Mouse (Mus musculus) E14TG2a.4 (cell line): Measurements from ENCODE around the gene Prkn.

ENCODE experiments used
- H3K27me3 ChIP-seq: 2 replicates; pipeline ENCODE4 v1.6.1; 2014; ENCODE audit warnings: low read length, control low read depth; ENCODE audit not compliant: insufficient read depth
- H3K36me3 ChIP-seq: 2 replicates; pipeline ENCODE4 v1.6.1; 2014; ENCODE audit warnings: low read length, control low read depth; ENCODE audit not compliant: insufficient read depth
- H3K4me1 ChIP-seq: replicated peaks from 2 replicates; pipeline ENCODE4 v1.6.1; 2014; ENCODE audit warnings: low read depth, low read length, control low read depth
- H3K4me3 ChIP-seq: replicated peaks from 2 replicates; pipeline ENCODE4 v1.5.1; 2014; ENCODE audit warnings: mild to moderate bottlenecking, low read length
- H3K9me3 ChIP-seq: 2 replicates; pipeline ENCODE4 v1.6.1; 2014; ENCODE audit warnings: low read length, control low read depth
- CTCF ChIP-seq: conservative IDR thresholded peaks from 2 replicates; pipeline ENCODE4 v1.5.1; 2014; ENCODE audit warnings: low read length
- NANOG ChIP-seq: IDR thresholded peaks from 2 replicates; pipeline ENCODE4 v1.6.1; 2014; ENCODE audit warnings: borderline replicate concordance, low read length, mixed read lengths
- POU5F1 ChIP-seq: IDR thresholded peaks from 2 replicates; pipeline ENCODE4 v1.6.1; 2014; ENCODE audit warnings: low read length, borderline replicate concordance

Gene Prkn

GRCm38 (mm10) chr17:11107916-11108315 lies 267.7 kb downstream of the Prkn start:
- Histone ChIP-seq H3K4me1 (no peaks in the 10 kb centered on the region), H3K4me3 (no peak overlapping the region), H3K36me3 (no peaks in the 10 kb centered on the region), H3K9me3 (peaks cover 41% of the 10 kb centered on the region), H3K27me3 (no peaks in the 10 kb centered on the region)
- TF ChIP-seq NANOG (no peak), CTCF (no peak), POU5F1 (no peak)

- H3K4me3 ChIP-seq: no peak overlapping the region
- no peaks in the 10 kb centered on the region for H3K36me3 ChIP-seq
- no peaks in the 10 kb centered on the region for H3K27me3 ChIP-seq
- TF ChIP-seq CTCF (no peak), POU5F1 (no peak), NANOG (no peak)
- no peaks in the 10 kb centered on the region for H3K9me3 ChIP-seq
- no peaks in the 10 kb centered on the region for H3K4me1 ChIP-seq
These were observed 277.3 kb downstream of the Prkn start for GRCm38 (mm10) chr17:11117508-11117907.

- TF ChIP-seq CTCF: no peak
- no peak for TF ChIP-seq POU5F1
- TF ChIP-seq NANOG: no peak
- Histone ChIP-seq H3K9me3 (no peaks in the 10 kb centered on the region), H3K4me1 (0 out of 2 replicates have a peak, but pooled peaks cover 2% of the 10 kb centered on the region), H3K36me3 (no peaks in the 10 kb centered on the region), H3K27me3 (no peaks in the 10 kb centered on the region), H3K4me3 (no peak overlapping the region)
These were observed 283.9 kb downstream of the Prkn start for GRCm38 (mm10) chr17:11124048-11124447.

- Histone ChIP-seq H3K4me1 (0 out of 2 replicates have a peak, but pooled peaks cover 2% of the 10 kb centered on the region), H3K36me3 (no peaks in the 10 kb centered on the region), H3K9me3 (no peaks in the 10 kb centered on the region), H3K4me3 (no peak overlapping the region), H3K27me3 (no peaks in the 10 kb centered on the region)
- TF ChIP-seq CTCF (no peak), POU5F1 (no peak), NANOG (peak; percentile 92)
These were observed 287.0 kb downstream of the Prkn start for GRCm38 (mm10) chr17:11127217-11127616.

- no peaks in the 10 kb centered on the region for H3K36me3 ChIP-seq
- H3K9me3 ChIP-seq: no peaks in the 10 kb centered on the region
- no peak for TF ChIP-seq CTCF
- no peak for TF ChIP-seq POU5F1
- no peak for TF ChIP-seq NANOG
- 0 out of 2 replicates have a peak, but pooled peaks cover 2% of the 10 kb centered on the region for H3K4me1 ChIP-seq
- no peak overlapping the region for H3K4me3 ChIP-seq
- no peaks in the 10 kb centered on the region for H3K27me3 ChIP-seq
These were observed 290.7 kb downstream of the Prkn start for GRCm38 (mm10) chr17:11130919-11131318.

GRCm38 (mm10) chr17:11142321-11142720 lies 302.1 kb downstream of the Prkn start:
- Histone ChIP-seq H3K4me3 (no peak overlapping the region), H3K27me3 (no peaks in the 10 kb centered on the region), H3K9me3 (no peaks in the 10 kb centered on the region), H3K4me1 (no peaks in the 10 kb centered on the region), H3K36me3 (no peaks in the 10 kb centered on the region)
- TF ChIP-seq POU5F1 (no peak), NANOG (no peak), CTCF (no peak)

GRCm38 (mm10) chr17:11156119-11156518 lies 315.9 kb downstream of the Prkn start:
- no peaks in the 10 kb centered on the region for H3K9me3 ChIP-seq
- H3K4me1 ChIP-seq: no peaks in the 10 kb centered on the region

GRCm38 (mm10) chr17:11157536-11157935 lies 317.4 kb downstream of the Prkn start:
- TF ChIP-seq POU5F1: no peak
- no peak for TF ChIP-seq NANOG
- no peak for TF ChIP-seq CTCF
- no peaks in the 10 kb centered on the region for H3K36me3 ChIP-seq
- H3K4me3 ChIP-seq: no peak overlapping the region
- no peaks in the 10 kb centered on the region for H3K27me3 ChIP-seq
- no peaks in the 10 kb centered on the region for H3K4me1 ChIP-seq
- H3K9me3 ChIP-seq: no peaks in the 10 kb centered on the region

More at GRCm38 (mm10) chr17:11156119-11156518, 315.9 kb downstream of the Prkn start:
- Histone ChIP-seq H3K27me3 (no peaks in the 10 kb centered on the region), H3K36me3 (no peaks in the 10 kb centered on the region), H3K4me3 (no peak overlapping the region)
- TF ChIP-seq CTCF (no peak), NANOG (peak; percentile 59; the same call in 1 of the 2 replicates), POU5F1 (no peak)

- Histone ChIP-seq H3K4me3 (no peak overlapping the region), H3K4me1 (no peaks in the 10 kb centered on the region), H3K27me3 (no peaks in the 10 kb centered on the region), H3K9me3 (no peaks in the 10 kb centered on the region), H3K36me3 (no peaks in the 10 kb centered on the region)
- TF ChIP-seq POU5F1: no peak
- no peak for TF ChIP-seq CTCF
- TF ChIP-seq NANOG: no peak
These were observed 321.3 kb downstream of the Prkn start for GRCm38 (mm10) chr17:11161436-11161835.

GRCm38 (mm10) chr17:11162770-11163169 lies 322.6 kb downstream of the Prkn start:
- H3K4me3 ChIP-seq: no peak overlapping the region
- H3K4me1 ChIP-seq: no peaks in the 10 kb centered on the region
- no peaks in the 10 kb centered on the region for H3K9me3 ChIP-seq
- H3K36me3 ChIP-seq: no peaks in the 10 kb centered on the region
- no peaks in the 10 kb centered on the region for H3K27me3 ChIP-seq
- TF ChIP-seq POU5F1 (no peak), CTCF (no peak), NANOG (no peak)
